Mouse (Mus musculus): ENCODE results near the gene Alyref.

DNA sequence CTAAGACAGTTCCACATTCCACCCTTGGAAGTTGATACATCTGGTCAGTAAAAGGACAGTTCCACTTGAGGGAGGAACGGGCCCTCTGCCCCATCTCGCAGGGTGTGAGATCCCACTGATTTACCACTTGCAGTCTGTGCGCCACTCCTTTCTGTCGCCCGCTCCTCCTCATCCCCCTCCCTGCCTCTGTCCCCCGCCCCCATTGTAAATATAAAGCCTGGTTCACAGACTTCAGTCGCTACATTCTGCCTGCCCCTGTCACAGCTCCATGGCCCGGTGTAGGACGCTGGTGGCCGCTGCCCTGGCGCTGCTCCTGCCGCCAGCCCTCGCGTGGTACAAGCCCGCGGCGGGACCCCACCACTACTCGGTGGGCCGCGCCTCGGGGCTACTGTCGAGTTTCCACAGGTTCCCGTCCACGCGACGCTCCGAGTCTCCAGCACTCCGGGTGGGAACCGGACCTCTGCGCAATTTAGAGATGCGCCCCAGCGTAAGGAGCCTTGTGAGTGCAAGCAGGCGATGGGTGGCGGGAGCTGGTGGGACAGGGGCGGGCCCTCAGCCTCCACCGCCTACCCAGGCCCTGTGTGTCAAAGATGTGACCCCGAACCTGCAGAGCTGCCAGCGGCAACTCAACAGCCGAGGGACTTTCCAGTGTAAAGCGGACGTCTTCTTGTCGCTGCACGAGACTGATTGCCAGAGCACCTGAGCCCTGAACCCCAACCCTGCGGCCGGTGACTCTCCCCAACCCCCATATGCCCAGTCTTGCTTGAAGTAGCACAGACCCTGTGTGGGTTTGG is 10.3 kb upstream of the Alyref start, which contains the start of gene Npb:
- peak; percentile 21; the same call in 1 of the 2 replicates for TF ChIP-seq POLR2A (IDR thresholded peaks at IDR 0.05; ENCODE audit: control insufficient read depth, low read depth, low read length)
- no peak for TF ChIP-seq CTCF (IDR thresholded peaks at IDR 0.05; ENCODE audit: control insufficient read depth, insufficient read depth, insufficient replicate concordance, low read depth, low read length)
